Mouse (Mus musculus) stomach, embryonic 16.5 days (tissue): Measurements from ENCODE around the gene Sgk1. TPM values are rescaled to one million over a fixed set of nuclear protein-coding genes. Genes with fewer than 3 reads are reported as not detected.

Experiments
- ATAC-seq: fragments of 200-750 bp; cut with Nextera tagmentation; 2 replicates; pipeline ENCODE4 v1.8.0; 2017; ENCODE audit warnings: moderate number of reproducible peaks, moderate TSS enrichment; ENCODE audit not compliant: insufficient read depth, low FRiP score
- H3K27ac ChIP-seq: fragments of 300-500 bp; sonication (generic); 2 replicates; pipeline ENCODE4 v1.5.1; 2014; ENCODE audit warnings: low read length
- H3K27me3 ChIP-seq: fragments of 300-500 bp; sonication (generic); 2 replicates; pipeline ENCODE4 v1.6.1; 2014; ENCODE audit warnings: low read length, control low read depth, mixed read lengths; ENCODE audit not compliant: control insufficient read depth, insufficient read depth
- H3K36me3 ChIP-seq: fragments of 300-500 bp; sonication (generic); 2 replicates; pipeline ENCODE4 v1.6.1; 2014; ENCODE audit warnings: low read length; ENCODE audit not compliant: control insufficient read depth, insufficient read depth
- H3K4me1 ChIP-seq: fragments of 300-500 bp; sonication (generic); 2 replicates; pipeline ENCODE4 v1.6.1; 2014; ENCODE audit warnings: low read length, control low read depth, mixed read lengths; ENCODE audit not compliant: control insufficient read depth, insufficient read depth
- H3K4me2 ChIP-seq: fragments of 300-500 bp; sonication (generic); 2 replicates; pipeline ENCODE4 v1.6.1; 2014; ENCODE audit warnings: low read depth, low read length, mixed read lengths
- H3K4me3 ChIP-seq: fragments of 300-500 bp; sonication (generic); replicated peaks from 2 replicates; pipeline ENCODE4 v1.5.1; 2014; ENCODE audit warnings: mild to moderate bottlenecking, low read length
- H3K9ac ChIP-seq: fragments of 300-500 bp; sonication (generic); 2 replicates; pipeline ENCODE4 v1.6.1; 2014; ENCODE audit warnings: low read length
- H3K9me3 ChIP-seq: fragments of 300-500 bp; sonication (generic); replicated peaks from 2 replicates; pipeline ENCODE4 v1.6.1; 2016; ENCODE audit warnings: low read length, control low read depth; ENCODE audit not compliant: control insufficient read depth
- WGBS: fragments of 180-500 bp; shearing (Covaris S2); extraction: QIAGEN DNeasy Blood & Tissue Kit; methylation state at CpG from one replicate; pipeline ENCODE4 v1.1.7; 2014; 5-methylcytosine and 5-hydroxymethylcytosine counted together
- polyA plus RNA-seq: library from polyadenylated mRNA; unstranded; fragments of >200 nt; fragmentation: Nextera tagmentation; extraction: Ambion mirVana; gene quantifications from 2 replicates; pipeline ENCODE4 v1.2.1, GENCODE M21; 2015

Sgk1 gene
- polyA plus RNA-seq, 1 experiment from 2014 or later, result 34.3 TPM

- Histone ChIP-seq H3K9me3 (no peaks in the 10 kb centered on the region), H3K4me1 (no peaks in the 10 kb centered on the region), H3K27me3 (no peaks in the 10 kb centered on the region), H3K4me3 (no peak overlapping the region), H3K36me3 (no peaks in the 10 kb centered on the region), H3K27ac (no peak overlapping the region), H3K9ac (no peak overlapping the region), H3K4me2 (no peak overlapping the region)
- WGBS, result 91% methylated on average over 1 of the region's 1 CpGs
- no peak for ATAC-seq
Measured at GRCm38 (mm10) chr10:21905616-21906015, 23.6 kb downstream of the Sgk1 start.

GRCm38 (mm10) chr10:21906894-21907446, 25.0 kb downstream of the Sgk1 start:
- H3K4me3 ChIP-seq, result no peak overlapping the region
- 39% methylated on average over 5 of the region's 5 CpGs for WGBS
- no peaks in the 10 kb centered on the region for H3K9me3 ChIP-seq
- no peak for ATAC-seq
- no peak overlapping the region; the same call in 1 of the 2 replicates for H3K27ac ChIP-seq
- H3K4me2 ChIP-seq, result no peak overlapping the region
- no peaks in the 10 kb centered on the region for H3K4me1 ChIP-seq
- H3K36me3 ChIP-seq, result no peaks in the 10 kb centered on the region
- no peak overlapping the region for H3K9ac ChIP-seq
- H3K27me3 ChIP-seq, result no peaks in the 10 kb centered on the region

- no peaks in the 10 kb centered on the region for H3K9me3 ChIP-seq
- H3K9ac ChIP-seq, result no peak overlapping the region
- H3K4me3 ChIP-seq, result no peak overlapping the region
- H3K4me1 ChIP-seq, result no peaks in the 10 kb centered on the region
- H3K27ac ChIP-seq, result peak overlapping the region; percentile 54; the same call in 1 of the 2 replicates
- WGBS, result 44% methylated on average over 3 of the region's 3 CpGs
- H3K4me2 ChIP-seq, result no peak overlapping the region
- H3K27me3 ChIP-seq, result no peaks in the 10 kb centered on the region
- H3K36me3 ChIP-seq, result no peaks in the 10 kb centered on the region
- ATAC-seq, result no peak
Measured at GRCm38 (mm10) chr10:21907784-21908183, 25.8 kb downstream of the Sgk1 start.

- H3K36me3 ChIP-seq, result no peaks in the 10 kb centered on the region
- H3K27ac ChIP-seq, result peak overlapping the region; percentile 54; the same call in 1 of the 2 replicates
- H3K4me3 ChIP-seq, result no peak overlapping the region
- H3K4me1 ChIP-seq, result no peaks in the 10 kb centered on the region
- H3K9ac ChIP-seq, result no peak overlapping the region
- no peaks in the 10 kb centered on the region for H3K9me3 ChIP-seq
- H3K27me3 ChIP-seq, result no peaks in the 10 kb centered on the region
- 82% methylated on average over 1 of the region's 1 CpGs for WGBS
- ATAC-seq, result no peak
- H3K4me2 ChIP-seq, result no peak overlapping the region
Measured at GRCm38 (mm10) chr10:21908686-21909085, 26.7 kb downstream of the Sgk1 start.

GRCm38 (mm10) chr10:21910334-21910733, 28.4 kb downstream of the Sgk1 start:
- H3K27ac ChIP-seq, result no peak overlapping the region
- WGBS, result 75% methylated on average over 9 of the region's 9 CpGs
- H3K9me3 ChIP-seq, result no peaks in the 10 kb centered on the region
- ATAC-seq, result no peak
- H3K4me2 ChIP-seq, result no peak overlapping the region
- H3K4me3 ChIP-seq, result no peak overlapping the region
- H3K9ac ChIP-seq, result no peak overlapping the region
- H3K27me3 ChIP-seq, result no peaks in the 10 kb centered on the region
- H3K36me3 ChIP-seq, result no peaks in the 10 kb centered on the region
- no peaks in the 10 kb centered on the region for H3K4me1 ChIP-seq

GRCm38 (mm10) chr10:21911303-21911947, 29.4 kb downstream of the Sgk1 start:
- no peak for ATAC-seq
- H3K27ac ChIP-seq, result no peak overlapping the region
- WGBS, result 76% methylated on average over 10 of the region's 10 CpGs

GRCm38 (mm10) chr10:21914751-21915150, 32.8 kb downstream of the Sgk1 start:
- Histone ChIP-seq H3K27me3 (no peaks in the 10 kb centered on the region), H3K4me1 (no peaks in the 10 kb centered on the region), H3K9ac (no peak overlapping the region), H3K27ac (no peak overlapping the region), H3K4me2 (no peak overlapping the region), H3K36me3 (no peaks in the 10 kb centered on the region), H3K4me3 (no peak overlapping the region), H3K9me3 (no peaks in the 10 kb centered on the region)
- ATAC-seq, result no peak
- WGBS, result 38% methylated on average over 1 of the region's 1 CpGs

More at GRCm38 (mm10) chr10:21911303-21911947, 29.4 kb downstream of the Sgk1 start:
- Histone ChIP-seq H3K4me3 (no peak overlapping the region), H3K4me1 (no peaks in the 10 kb centered on the region), H3K36me3 (no peaks in the 10 kb centered on the region), H3K4me2 (no peak overlapping the region), H3K9me3 (no peaks in the 10 kb centered on the region), H3K27me3 (no peaks in the 10 kb centered on the region), H3K9ac (no peak overlapping the region)

- no peak for ATAC-seq
- H3K4me1 ChIP-seq, result no peaks in the 10 kb centered on the region
- no peaks in the 10 kb centered on the region for H3K27me3 ChIP-seq
- H3K4me2 ChIP-seq, result no peak overlapping the region
- H3K36me3 ChIP-seq, result no peaks in the 10 kb centered on the region
- no peaks in the 10 kb centered on the region for H3K9me3 ChIP-seq
- no peak overlapping the region for H3K4me3 ChIP-seq
- H3K27ac ChIP-seq, result no peak overlapping the region
- 73% methylated on average over 11 of the region's 11 CpGs for whole genome bisulfite sequencing
- H3K9ac ChIP-seq, result no peak overlapping the region
Measured at GRCm38 (mm10) chr10:21916301-21917071, 34.5 kb downstream of the Sgk1 start.
